Mouse (Mus musculus) forebrain, embryonic 11.5 days (tissue): ENCODE results near the gene Rasa2. TPM values are rescaled to one million over a fixed set of nuclear protein-coding genes. Genes with fewer than 3 reads are reported as not detected.

Experiments
- ATAC-seq: fragments of 200-750 bp; cut with Nextera tagmentation; replicated peaks from 2 replicates; pipeline ENCODE4 v1.8.0; 2017; ENCODE audit warnings: moderate TSS enrichment; ENCODE audit not compliant: low FRiP score
- DNase-seq: peaks from one replicate; pipeline ENCODE4 v3.0.0-alpha.2; 2017; ENCODE audit warnings: low spot score
- H3K27ac ChIP-seq: fragments of 300-500 bp; sonication (generic); 2 replicates; pipeline ENCODE4 v1.5.1; 2014; ENCODE audit warnings: low read depth, low read length
- H3K27me3 ChIP-seq: fragments of 300-500 bp; sonication (generic); 2 replicates; pipeline ENCODE4 v1.6.1; 2014; ENCODE audit warnings: mild to moderate bottlenecking, low read length, mixed read lengths; ENCODE audit not compliant: control insufficient read depth, insufficient read depth
- H3K36me3 ChIP-seq: fragments of 300-500 bp; sonication (generic); 2 replicates; pipeline ENCODE4 v1.6.1; 2014; ENCODE audit warnings: mild to moderate bottlenecking, low read length, moderate library complexity, mixed read lengths; ENCODE audit not compliant: control insufficient read depth, insufficient read depth
- H3K4me1 ChIP-seq: fragments of 300-500 bp; sonication (generic); replicated peaks from 2 replicates; pipeline ENCODE4 v1.6.1; 2014; ENCODE audit warnings: low read length, mixed read lengths; ENCODE audit not compliant: control insufficient read depth, insufficient read depth
- H3K4me2 ChIP-seq: fragments of 300-500 bp; sonication (generic); 2 replicates; pipeline ENCODE4 v1.6.1; 2014; ENCODE audit warnings: low read depth, mild to moderate bottlenecking, low read length, moderate library complexity, mixed read lengths; ENCODE audit not compliant: severe bottlenecking
- H3K4me3 ChIP-seq: fragments of 300-500 bp; sonication (generic); 2 replicates; pipeline ENCODE4 v1.5.1; 2014; ENCODE audit warnings: low read depth, low read length
- H3K9ac ChIP-seq: fragments of 300-500 bp; sonication (generic); 2 replicates; pipeline ENCODE4 v1.6.1; 2014; ENCODE audit warnings: low read length
- H3K9me3 ChIP-seq: fragments of 300-500 bp; sonication (generic); 2 replicates; pipeline ENCODE4 v1.6.1; 2016; ENCODE audit warnings: low read length, mixed read lengths; ENCODE audit not compliant: control insufficient read depth
- WGBS: fragments of 180-500 bp; shearing (Covaris S2); extraction: QIAGEN DNeasy Blood & Tissue Kit; methylation state at CpG from one replicate; pipeline ENCODE4 v1.1.7; 2014; 5-methylcytosine and 5-hydroxymethylcytosine counted together
- polyA plus RNA-seq: library from polyadenylated mRNA; unstranded; fragments of >200 nt; fragmentation: Nextera tagmentation; extraction: Ambion mirVana; gene quantifications from 2 replicates; pipeline ENCODE4 v1.2.1, GENCODE M21; 2014

Rasa2 gene
- polyA plus RNA-seq, 1 experiment from 2014 or later: 16.9 TPM

- ATAC-seq (no peak), DNase-seq (no peak)
- no peaks in the 10 kb centered on the region for H3K27me3 ChIP-seq
- no peak overlapping the region for H3K4me3 ChIP-seq
- no peak overlapping the region for H3K9ac ChIP-seq
- no peaks in the 10 kb centered on the region for H3K36me3 ChIP-seq
- no peak overlapping the region for H3K4me2 ChIP-seq
- WGBS: 86% methylated on average over 4 of the region's 4 CpGs
- no peaks in the 10 kb centered on the region for H3K4me1 ChIP-seq
- no peaks in the 10 kb centered on the region for H3K9me3 ChIP-seq
- H3K27ac ChIP-seq: no peak overlapping the region
These were observed 12.8 kb downstream of the Rasa2 start for GRCm38 (mm10) chr9:96618448-96619176.

GRCm38 (mm10) chr9:96612297-96612696 is 19.1 kb downstream of the Rasa2 start:
- ATAC-seq: no peak

GRCm38 (mm10) chr9:96611693-96612293 is 19.6 kb downstream of the Rasa2 start:
- H3K9ac ChIP-seq: no peak overlapping the region
- ATAC-seq (no peak), DNase-seq (no peak)
- H3K36me3 ChIP-seq: no peaks in the 10 kb centered on the region; the same call in 1 of the 2 replicates
- H3K9me3 ChIP-seq: no peaks in the 10 kb centered on the region; the same call in 1 of the 2 replicates
- H3K4me2 ChIP-seq: no peak overlapping the region
- H3K4me1 ChIP-seq: no peaks in the 10 kb centered on the region
- 60% methylated on average over 8 of the region's 8 CpGs for WGBS
- no peak overlapping the region for H3K4me3 ChIP-seq
- H3K27me3 ChIP-seq: no peaks in the 10 kb centered on the region
- H3K27ac ChIP-seq: no peak overlapping the region

More at GRCm38 (mm10) chr9:96612297-96612696, 19.1 kb downstream of the Rasa2 start:
- DNase-seq: no peak
- Histone ChIP-seq H3K9me3 (no peaks in the 10 kb centered on the region), H3K27ac (no peak overlapping the region), H3K4me2 (no peak overlapping the region), H3K9ac (no peak overlapping the region), H3K36me3 (no peaks in the 10 kb centered on the region; the same call in 1 of the 2 replicates), H3K4me3 (no peak overlapping the region), H3K4me1 (no peaks in the 10 kb centered on the region), H3K27me3 (no peaks in the 10 kb centered on the region)
- 87% methylated on average over 3 of the region's 3 CpGs for WGBS

GRCm38 (mm10) chr9:96610813-96611212 is 20.6 kb downstream of the Rasa2 start:
- H3K9me3 ChIP-seq: no peaks in the 10 kb centered on the region; the same call in 1 of the 2 replicates
- no peak overlapping the region for H3K9ac ChIP-seq
- 83% methylated on average over 2 of the region's 2 CpGs for WGBS
- H3K4me3 ChIP-seq: no peak overlapping the region
- DNase-seq (no peak), ATAC-seq (no peak)
- no peak overlapping the region for H3K27ac ChIP-seq
- H3K4me2 ChIP-seq: no peak overlapping the region
- H3K36me3 ChIP-seq: no peaks in the 10 kb centered on the region; the same call in 1 of the 2 replicates
- H3K4me1 ChIP-seq: no peaks in the 10 kb centered on the region
- H3K27me3 ChIP-seq: no peaks in the 10 kb centered on the region

GRCm38 (mm10) chr9:96603416-96603815 is 28.0 kb downstream of the Rasa2 start:
- ATAC-seq (no peak), DNase-seq (no peak)
- no peak overlapping the region for H3K4me3 ChIP-seq
- H3K36me3 ChIP-seq: no peaks in the 10 kb centered on the region; the same call in 1 of the 2 replicates
- no peaks in the 10 kb centered on the region for H3K4me1 ChIP-seq
- no peaks in the 10 kb centered on the region; the same call in 1 of the 2 replicates for H3K9me3 ChIP-seq
- no peak overlapping the region for H3K9ac ChIP-seq
- WGBS: 20% methylated on average over 6 of the region's 6 CpGs
- no peaks in the 10 kb centered on the region for H3K27me3 ChIP-seq
- H3K4me2 ChIP-seq: no peak overlapping the region
- H3K27ac ChIP-seq: no peak overlapping the region

GRCm38 (mm10) chr9:96597899-96598298 is 33.5 kb downstream of the Rasa2 start:
- no peaks in the 10 kb centered on the region for H3K27me3 ChIP-seq
- H3K27ac ChIP-seq: no peak overlapping the region
- H3K36me3 ChIP-seq: no peaks in the 10 kb centered on the region
- no peak overlapping the region for H3K4me2 ChIP-seq
- WGBS: 87% methylated on average over 1 of the region's 1 CpGs
- ATAC-seq (no peak), DNase-seq (no peak)
- H3K9me3 ChIP-seq: no peaks in the 10 kb centered on the region
- H3K4me3 ChIP-seq: no peak overlapping the region
- H3K4me1 ChIP-seq: no peaks in the 10 kb centered on the region
- H3K9ac ChIP-seq: no peak overlapping the region

GRCm38 (mm10) chr9:96592670-96593600 is 38.5 kb downstream of the Rasa2 start:
- Histone ChIP-seq H3K27me3 (no peaks in the 10 kb centered on the region), H3K36me3 (no peaks in the 10 kb centered on the region), H3K4me2 (no peak overlapping the region), H3K27ac (no peak overlapping the region), H3K4me1 (no peaks in the 10 kb centered on the region), H3K4me3 (no peak overlapping the region), H3K9me3 (no peaks in the 10 kb centered on the region), H3K9ac (no peak overlapping the region)
- no peak for DNase-seq
- no peak for ATAC-seq
- 95% methylated on average over 11 of the region's 11 CpGs for WGBS

GRCm38 (mm10) chr9:96589346-96589745 is 42.1 kb downstream of the Rasa2 start:
- Histone ChIP-seq H3K4me2 (no peak overlapping the region), H3K9ac (no peak overlapping the region), H3K27me3 (no peaks in the 10 kb centered on the region), H3K36me3 (no peaks in the 10 kb centered on the region), H3K4me3 (no peak overlapping the region), H3K27ac (no peak overlapping the region), H3K9me3 (no peaks in the 10 kb centered on the region), H3K4me1 (no peaks in the 10 kb centered on the region)
- DNase-seq (no peak), ATAC-seq (no peak)
- 93% methylated on average over 5 of the region's 5 CpGs for WGBS
